Mouse (Mus musculus) monocyte, adult 5-6 weeks (primary cell): ENCODE data around the gene Sox30. TPM values are rescaled to one million over a fixed set of nuclear protein-coding genes. Genes with fewer than 3 reads are reported as not detected.
"Not testable (repeated sequence)": the region's sequence is repeated elsewhere in the genome, so short reads cannot be mapped to it uniquely, and the experiment has no call there.

Experiments used
- ATAC-seq: fragments of 153-309, 156-312 bp; replicated peaks from 2 replicates; pipeline ENCODE4 v1.8.0; 2017; ENCODE audit warnings: mild to moderate bottlenecking; ENCODE audit not compliant: low TSS enrichment, insufficient number of reproducible peaks, severe bottlenecking, poor library complexity, low FRiP score
- total RNA-seq: library from RNA; stranded (forward); fragments of 200-1000, 200-491, 200-594 nt; gene quantifications from 3 replicates; pipeline ENCODE4 v1.2.3, GENCODE M21; 2017

Sox30 gene
- total RNA-seq, 1 experiment from 2014 or later: not detected

DNA sequence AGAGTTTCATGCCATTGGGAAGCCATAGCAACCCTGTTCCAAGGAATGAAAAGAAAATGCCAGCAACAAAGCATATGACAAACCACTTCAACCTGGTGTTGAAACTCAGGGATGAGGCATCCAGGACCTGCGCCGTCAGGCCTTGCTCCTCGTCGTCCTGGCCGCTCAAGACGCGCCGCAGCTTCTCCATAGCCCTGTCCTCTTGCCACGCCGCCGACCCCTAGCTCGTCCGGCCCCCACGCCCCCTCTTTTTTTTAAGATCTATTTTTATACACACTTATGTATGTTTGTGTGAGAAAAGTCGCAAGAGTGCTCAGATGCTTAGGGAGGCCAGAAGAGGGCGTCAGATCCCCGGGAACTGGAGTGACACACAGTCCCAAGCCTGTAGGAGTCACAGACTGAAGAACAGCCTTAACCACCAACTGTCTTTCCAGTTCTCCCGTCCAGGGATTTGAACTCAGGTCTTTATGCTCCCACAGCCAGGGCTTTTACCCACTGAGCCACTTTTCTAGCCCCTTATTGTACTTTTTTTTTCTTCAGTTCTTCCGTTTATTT is 72.1 kb downstream of the Sox30 start, which contains the start of gene Gm12166:
Gm12166 (minus strand) TSS at position 217 of the 555 bp plus-strand sequence.
- peak; percentile 51; the same call in 1 of the 2 replicates for ATAC-seq

DNA sequence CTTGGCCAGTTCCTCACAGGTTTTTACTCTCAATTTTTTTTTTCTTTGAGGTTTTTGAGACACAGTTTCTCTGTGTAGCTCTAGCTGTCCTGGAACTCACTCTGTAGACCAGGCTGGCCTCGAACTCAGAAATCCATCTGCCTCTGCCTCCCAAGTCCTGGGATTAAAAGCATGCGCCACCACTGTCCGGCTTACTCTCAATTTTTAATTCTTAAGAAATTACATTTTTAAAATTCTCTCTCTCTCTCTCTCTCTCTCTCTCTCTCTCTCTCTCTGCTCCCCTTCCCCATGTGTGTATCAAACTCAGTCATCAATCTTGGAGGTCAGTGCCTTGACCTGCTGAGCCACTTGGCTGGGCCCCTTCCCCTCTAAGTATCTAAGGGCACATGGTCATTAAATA is 73.3 kb downstream of the Sox30 start:
- ATAC-seq: not testable (repeated sequence)

DNA sequence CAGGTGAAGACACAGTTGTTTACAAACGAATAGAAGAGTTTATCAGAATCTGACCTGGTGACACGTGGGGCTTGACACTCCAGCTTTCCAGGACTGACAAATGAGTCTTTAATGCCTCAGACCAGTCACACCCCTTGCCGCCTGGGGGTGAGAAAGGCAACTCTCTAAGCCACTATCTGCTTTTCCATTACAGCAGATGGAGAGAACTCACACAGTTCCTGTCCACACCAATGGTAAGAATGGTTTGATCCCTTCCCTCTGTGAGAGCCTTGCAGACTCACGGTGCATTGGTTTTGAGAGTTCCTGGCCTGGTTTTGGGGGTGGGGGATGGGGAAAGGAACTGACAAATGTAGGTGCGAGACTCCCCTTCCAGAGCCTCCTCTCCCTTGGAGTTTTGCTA is 74.2 kb downstream of the Sox30 start:
- no peak for ATAC-seq

DNA sequence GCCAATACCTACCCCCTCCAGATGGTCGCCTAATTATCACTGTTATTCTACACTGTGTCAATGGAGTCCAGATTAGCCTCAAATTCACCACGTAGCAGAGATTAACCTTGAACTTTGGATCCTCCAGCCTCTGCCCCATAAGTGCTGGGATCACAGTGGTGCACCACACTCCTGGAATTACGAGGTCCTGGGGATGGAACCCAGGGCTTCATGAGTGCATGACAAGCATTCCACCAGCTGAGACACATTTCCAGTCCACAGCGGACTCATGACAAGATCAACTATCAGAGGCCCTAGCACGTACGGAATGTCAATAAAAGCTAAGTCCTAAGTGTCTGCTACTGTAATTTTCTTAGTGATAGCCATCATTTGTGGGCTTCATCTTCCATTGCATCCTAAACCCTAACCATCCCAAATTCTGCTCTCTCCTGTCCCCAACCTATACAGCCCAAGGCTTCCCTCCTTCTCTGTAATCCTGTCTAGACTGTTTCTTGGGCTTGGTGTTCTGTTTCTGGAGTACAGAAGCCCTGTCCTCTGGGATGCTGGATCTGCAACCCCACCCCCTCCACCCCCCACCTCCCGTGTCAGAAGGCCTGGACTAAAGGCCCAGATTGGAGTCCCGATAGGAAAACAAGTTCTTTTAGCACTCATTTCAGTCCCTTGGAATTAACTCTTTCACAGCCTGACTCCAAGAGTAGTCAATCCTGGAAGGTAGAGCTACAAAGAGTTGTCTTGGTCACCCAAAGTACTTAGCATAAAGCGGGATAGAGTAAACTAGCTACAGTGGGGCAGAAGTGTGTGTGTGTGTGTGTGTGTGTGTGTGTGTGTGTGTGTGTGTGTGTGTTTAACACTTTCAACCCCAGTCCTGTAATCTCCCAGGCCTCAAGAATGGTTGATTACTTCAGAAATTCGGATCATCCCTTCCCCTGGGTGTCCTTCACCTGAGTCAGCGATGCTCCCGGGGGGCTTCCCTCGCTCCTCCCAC is 75.1 kb downstream of the Sox30 start:
- ATAC-seq: no peak

DNA sequence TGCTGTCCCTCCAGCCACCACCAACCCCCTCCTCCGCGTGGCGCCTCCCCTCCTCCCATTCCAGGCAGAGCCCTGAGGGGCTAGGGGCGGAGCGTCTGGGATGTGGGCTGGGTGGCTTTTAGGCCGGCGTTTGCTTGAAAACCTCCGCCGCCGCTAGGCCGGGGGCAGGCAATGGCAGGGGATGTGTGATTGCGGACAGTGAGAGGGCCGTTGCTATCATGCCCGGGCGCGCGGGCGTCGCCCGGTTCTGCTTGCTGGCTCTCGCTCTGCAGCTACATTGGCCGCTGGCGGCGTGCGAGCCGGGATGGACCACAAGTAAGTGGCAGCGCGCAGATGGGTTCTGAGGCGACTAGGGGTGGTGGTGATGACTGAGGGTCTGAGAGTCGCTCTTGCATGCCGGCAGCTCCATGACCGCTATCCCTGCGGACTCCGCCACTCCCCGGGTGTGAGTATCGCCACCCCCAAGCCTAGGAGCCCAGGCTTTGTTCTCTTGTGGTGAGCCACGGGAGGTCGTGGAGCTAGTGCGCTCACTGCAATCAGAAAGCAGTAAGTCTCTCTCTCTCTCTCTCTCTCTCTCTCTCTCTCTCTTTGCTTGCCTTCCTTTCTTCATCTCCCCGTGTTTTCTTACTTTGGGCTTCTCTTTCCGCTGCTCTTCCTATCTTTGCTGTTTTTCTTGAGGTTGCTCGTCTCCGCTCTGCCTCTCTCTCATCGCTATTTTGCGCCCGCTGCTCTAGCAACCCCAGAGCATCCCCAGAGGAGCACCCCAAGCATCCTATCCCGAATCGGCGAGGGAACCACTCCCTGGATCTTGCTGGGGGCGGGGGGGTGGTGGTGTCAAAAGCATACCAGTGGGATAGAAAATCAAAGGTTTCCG is 76.0 kb downstream of the Sox30 start, which contains the start of gene Adam19:
Adam19 (plus strand) TSS at position 97 of the 874 bp plus-strand sequence.
- ATAC-seq: peak; percentile 45; the same call in 1 of the 2 replicates

DNA sequence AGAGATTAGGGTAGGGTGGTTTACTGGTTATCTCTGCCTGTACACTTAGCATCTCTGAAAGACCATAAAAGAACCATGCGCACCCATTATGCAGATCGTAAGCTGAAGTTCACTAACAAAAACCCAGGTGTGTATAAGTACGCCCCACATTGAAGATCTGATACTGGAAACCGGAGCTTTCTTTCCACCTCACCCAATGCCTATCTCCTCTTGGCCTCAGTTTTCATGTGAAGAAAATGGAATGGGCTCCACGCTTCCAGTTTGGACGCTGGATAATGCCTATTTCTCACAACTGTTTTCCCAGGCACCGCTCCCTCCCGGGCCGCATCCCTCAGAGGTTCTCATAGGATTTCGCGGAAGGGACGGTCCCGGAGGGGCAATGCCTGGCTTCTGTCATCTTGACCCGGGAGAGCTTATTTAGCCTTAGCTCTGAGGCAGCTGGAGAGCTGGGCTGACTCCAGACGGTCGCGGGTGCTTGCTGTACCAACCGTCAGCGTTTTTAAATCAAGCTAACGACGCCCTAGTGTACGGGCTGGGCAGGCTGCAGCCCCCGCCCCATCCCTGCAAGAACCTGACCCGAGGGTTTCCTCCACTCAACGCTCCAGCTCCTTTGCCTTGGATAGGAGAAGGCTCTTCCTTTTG is 76.8 kb downstream of the Sox30 start:
- no peak for ATAC-seq

DNA sequence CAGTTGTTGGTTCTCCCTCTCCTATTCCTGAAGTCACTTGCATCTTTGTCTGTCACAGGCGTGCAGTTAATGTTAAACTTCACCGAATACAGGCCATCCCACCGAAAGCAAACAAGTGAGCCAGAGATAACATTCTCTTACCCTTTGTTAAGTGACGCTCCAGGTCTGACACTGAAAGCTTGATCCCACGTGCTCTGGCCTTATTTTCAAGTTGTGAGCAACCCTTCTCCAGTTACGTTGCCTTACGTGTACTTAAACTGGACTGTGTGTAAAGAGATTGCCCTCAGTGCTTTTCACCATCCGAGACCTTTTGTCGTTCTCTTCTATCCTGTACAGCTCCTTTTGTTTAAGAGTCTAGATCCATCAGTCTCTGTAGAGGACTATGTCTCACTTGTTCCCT is 77.9 kb downstream of the Sox30 start:
- ATAC-seq: no peak

DNA sequence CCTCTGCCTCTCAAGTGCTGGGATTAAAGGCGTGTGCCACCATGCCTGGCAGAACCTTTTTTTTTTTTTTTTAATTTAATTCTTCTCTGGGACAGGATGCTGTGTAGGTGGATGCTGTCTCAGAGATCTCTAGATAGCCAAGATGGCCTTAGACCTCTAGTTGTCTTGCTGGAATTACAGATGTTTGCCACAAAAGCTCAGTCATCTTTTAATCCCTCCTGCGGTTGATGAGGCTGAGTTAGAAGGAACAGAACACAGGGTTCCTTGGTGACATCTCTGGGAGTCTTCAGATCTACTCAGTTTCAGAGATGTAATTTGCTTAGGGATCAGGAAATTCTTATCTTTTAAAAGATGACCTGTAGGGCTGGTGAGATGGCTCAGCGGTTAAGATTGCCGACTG is 78.8 kb downstream of the Sox30 start:
- ATAC-seq: no peak

DNA sequence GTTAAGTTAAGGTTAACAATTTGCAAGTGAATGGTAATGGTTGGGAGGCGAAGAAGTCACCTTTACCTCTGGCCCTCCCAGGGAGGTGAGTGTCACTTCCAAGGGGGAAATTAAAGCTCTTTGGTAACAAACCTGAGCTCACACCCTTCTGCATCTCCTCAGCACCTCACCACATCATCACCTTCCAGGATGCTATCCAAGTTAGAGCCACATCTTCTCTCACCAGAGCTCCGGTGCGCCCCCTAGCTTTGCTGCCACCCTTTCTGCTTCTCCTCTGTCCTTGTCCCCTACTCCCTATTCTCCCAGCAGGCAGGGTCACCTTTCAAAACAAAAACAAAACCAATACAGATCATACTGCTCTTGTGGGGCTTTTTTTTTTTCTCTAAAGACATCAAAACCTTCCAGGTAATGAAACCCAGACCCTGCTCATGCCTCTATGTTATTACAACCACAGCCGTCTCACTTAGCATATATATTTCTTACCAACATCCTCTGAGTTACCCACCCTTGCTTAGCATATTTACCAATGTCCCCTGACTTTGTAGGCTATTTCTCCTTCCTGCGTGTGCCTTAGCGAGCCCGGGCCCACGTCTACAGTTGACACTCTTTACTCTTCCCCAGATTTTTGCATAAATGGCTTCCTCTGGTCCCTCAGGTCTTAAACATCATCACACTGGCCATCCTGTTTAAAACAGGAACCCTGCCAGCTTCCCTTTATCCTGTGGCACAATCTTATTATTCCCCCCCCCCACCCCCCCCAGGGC is 80.0 kb downstream of the Sox30 start:
- ATAC-seq: no peak

DNA sequence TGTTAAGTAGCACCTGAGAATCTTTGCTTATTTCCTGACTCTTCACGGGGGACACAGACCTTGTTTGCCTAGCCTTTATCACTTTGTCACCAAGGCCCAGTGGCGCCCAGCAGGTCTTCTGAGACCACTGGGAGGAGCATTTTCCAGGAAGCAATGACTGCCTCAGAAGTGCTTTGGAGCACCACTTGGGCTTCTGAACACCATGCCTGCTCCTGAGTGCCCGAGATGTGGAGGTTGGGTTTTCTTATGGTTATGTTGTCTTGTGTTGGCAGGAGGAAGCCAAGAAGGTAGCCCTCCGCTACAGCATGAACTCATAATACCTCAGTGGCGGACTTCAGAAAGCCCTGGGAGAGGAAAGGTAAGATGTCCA is 80.5 kb downstream of the Sox30 start:
- no peak for ATAC-seq

DNA sequence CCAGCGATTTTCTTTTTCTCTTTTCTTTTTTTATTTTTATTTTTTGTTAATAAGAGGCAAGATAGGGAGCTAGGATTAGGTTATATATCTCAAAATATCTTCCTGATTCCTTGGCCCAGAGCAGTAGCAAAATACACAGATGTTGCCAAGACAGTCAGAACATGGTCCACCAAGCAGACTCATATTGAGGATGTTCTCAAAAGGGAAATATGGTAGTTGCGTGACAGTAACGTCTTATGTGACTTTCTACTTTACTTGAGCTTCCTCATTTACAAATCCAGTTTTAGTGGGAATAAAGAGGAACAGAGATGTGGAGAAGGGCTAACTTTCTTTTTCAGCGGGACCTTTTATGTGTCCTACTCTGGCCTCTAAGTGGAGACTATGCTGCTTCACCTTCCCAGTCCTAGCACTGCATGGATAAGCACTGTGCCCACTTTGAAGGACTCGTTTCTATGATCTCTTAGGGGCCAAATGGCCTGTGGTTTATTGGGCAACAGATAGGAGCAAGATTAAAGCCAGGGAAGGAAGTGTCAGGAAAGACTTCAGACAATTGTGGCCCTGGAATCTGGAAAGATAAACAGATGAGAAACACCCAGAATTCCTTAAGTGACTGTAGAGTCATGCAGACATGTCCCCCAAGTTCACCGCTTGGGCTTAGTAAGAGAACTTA is 81.8 kb downstream of the Sox30 start:
- peak; percentile 62 for ATAC-seq

DNA sequence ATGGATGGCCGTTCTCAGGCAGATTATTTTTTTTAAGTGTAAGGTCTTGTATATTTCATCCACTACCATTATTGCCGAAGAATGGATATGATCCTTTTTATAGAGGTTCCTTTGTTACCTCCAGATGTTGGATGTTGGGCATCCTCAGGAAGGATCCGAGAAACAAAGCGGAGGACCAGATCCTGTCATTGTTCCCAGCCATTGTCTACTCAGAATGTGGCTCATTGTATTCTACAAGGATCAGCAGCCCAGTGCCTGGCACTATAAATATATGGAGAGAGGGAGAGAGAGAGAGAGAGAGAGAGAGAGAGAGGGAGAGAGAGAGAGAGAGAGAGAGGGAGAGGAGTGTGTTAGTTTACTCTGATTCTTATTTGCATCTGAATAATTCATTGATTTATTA is 82.5 kb downstream of the Sox30 start:
- no peak for ATAC-seq

DNA sequence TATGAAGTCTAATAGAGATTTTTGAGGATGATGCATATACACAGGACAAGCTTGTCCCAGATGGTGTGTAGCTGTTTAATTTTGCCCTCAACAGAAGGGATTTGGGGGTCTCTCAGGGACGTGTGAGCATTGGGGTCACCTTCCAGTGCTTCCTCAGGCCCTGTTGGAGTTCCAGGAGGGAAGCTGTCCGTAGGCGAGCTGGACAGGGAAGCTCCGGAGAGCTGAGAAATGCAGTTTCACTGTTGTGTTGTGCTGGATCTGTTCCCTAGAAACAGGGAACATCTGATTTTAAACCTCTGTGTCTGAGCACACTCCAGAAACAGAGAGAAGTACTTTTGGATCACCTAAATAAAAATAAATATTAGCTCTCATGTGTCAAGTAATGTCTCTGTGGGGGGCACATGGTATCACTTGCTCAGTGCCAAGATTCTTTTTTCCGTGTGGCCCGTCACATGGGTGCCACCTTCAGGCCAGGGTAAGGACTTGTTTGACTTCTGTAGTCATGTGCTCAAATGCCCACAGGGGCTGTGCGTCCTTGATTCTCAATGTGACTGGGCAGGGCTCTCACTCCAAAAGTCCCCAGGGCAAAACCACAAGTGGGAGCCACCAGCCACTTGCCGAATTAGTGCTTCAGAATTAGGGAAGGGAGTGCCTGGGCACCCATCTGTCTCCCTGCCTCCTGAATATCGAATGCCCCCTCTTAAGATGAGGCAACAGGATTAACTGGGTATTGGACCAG is 83.1 kb downstream of the Sox30 start:
- no peak for ATAC-seq

DNA sequence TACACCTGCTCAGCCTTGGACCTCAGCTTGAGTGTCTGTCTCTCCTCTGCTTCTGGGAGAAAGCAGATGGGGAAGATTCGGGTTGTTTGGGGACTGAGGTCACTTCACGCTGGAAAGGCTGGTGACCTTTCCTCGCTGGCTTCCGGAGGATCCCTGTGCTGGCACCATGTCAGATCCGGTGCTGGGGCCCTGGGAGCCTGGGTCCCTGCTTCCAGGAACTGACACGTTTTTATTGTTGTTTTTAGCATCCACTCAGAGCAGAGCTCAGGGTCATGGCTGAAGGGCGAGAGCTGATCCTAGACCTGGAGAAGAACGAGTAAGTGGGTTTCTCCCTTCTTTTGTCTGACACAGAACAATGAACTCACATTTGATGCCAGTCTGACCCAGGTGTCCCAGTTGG is 84.7 kb downstream of the Sox30 start:
- no peak for ATAC-seq

DNA sequence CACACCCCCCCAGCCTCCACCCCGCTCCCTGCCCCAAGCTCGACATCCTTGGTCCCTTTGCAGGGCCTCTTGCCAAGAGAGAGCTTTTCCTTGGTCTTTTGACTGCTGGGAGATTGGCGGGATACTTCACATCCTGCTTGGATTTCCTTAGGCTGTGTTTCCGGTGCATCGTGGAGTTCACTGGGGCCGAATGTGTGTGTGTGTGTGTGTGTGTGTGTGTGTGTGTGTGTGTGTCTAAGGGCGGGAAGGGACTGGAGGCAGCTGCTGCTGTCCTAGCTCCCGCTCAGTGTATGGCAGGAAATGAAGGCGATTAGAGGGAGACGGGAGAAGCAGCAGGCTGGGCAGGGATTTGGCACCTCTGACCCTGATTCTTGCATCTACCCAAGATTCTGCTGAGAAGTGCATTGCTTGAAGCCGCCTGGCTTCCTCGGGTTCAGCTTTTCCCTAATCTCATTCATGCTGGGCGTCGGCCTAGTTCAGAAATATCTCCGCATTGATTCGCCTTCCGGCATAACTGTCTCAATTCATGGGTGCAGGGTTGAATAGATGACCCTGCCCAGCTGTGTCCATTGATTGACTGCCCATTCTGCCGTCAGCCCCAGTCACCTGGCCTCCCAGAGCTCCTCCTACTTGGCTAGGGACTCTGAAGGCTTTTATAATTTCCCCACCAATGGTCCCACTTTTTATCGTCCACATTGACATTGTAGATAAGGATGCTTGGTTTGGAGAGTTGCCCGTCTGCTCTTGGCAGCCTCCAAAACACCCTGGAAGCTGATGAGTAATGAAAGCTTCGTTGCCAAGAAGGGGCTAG is 85.3 kb downstream of the Sox30 start:
- ATAC-seq: no peak
